Mouse (Mus musculus): Measurements from ENCODE around the gene Topbp1. TPM values are rescaled to one million over a fixed set of nuclear protein-coding genes. Genes with fewer than 3 reads are reported as not detected.

Gene Topbp1
- polyA plus RNA-seq, 1 experiment = not detected

GRCm38 (mm10) chr9:103387011-103387653 is 82.1 kb downstream of the Topbp1 start:
- 52% methylated on average over 10 of the region's 10 CpGs for WGBS

GRCm38 (mm10) chr9:103389261-103389660 is 84.2 kb downstream of the Topbp1 start:
- 89% methylated on average over 6 of the region's 6 CpGs for WGBS
- no peak for TF ChIP-seq POLR2A (IDR thresholded peaks at IDR 0.05; ENCODE audit: insufficient read depth, low read depth, low read length)
- no peak for TF ChIP-seq CTCF (IDR thresholded peaks at IDR 0.05; ENCODE audit: insufficient read depth, low read depth, low read length)
- Histone ChIP-seq H3K4me3 (ENCODE audit: insufficient read depth, low read depth, low read length) (no peak overlapping the region), H3K4me1 (ENCODE audit: control insufficient read depth, insufficient read depth, low read length) (peaks cover 6% of the 10 kb centered on the region; the same call in 1 of the 2 replicates), H3K27ac (ENCODE audit: insufficient read depth, low read depth, low read length) (no peak overlapping the region)

More at GRCm38 (mm10) chr9:103387011-103387653, 82.1 kb downstream of the Topbp1 start:
- Histone ChIP-seq H3K4me3 (ENCODE audit: insufficient read depth, low read depth, low read length) (no peak overlapping the region), H3K27ac (ENCODE audit: insufficient read depth, low read depth, low read length) (no peak overlapping the region), H3K4me1 (ENCODE audit: control insufficient read depth, insufficient read depth, low read length) (peaks cover 8% of the 10 kb centered on the region)
- TF ChIP-seq CTCF (IDR thresholded peaks at IDR 0.05; ENCODE audit: insufficient read depth, low read depth, low read length) = no peak
- no peak for TF ChIP-seq POLR2A (IDR thresholded peaks at IDR 0.05; ENCODE audit: insufficient read depth, low read depth, low read length)

- WGBS = 88% methylated on average over 6 of the region's 6 CpGs
- no peak overlapping the region for H3K27ac ChIP-seq (ENCODE audit: insufficient read depth, low read depth, low read length)
- H3K4me1 ChIP-seq (ENCODE audit: control insufficient read depth, insufficient read depth, low read length) = peaks cover 6% of the 10 kb centered on the region; the same call in 1 of the 2 replicates
- no peak overlapping the region for H3K4me3 ChIP-seq (ENCODE audit: insufficient read depth, low read depth, low read length)
- TF ChIP-seq POLR2A (IDR thresholded peaks at IDR 0.05; ENCODE audit: insufficient read depth, low read depth, low read length) (no peak), CTCF (IDR thresholded peaks at IDR 0.05; ENCODE audit: insufficient read depth, low read depth, low read length) (no peak)
These were observed 86.9 kb downstream of the Topbp1 start for GRCm38 (mm10) chr9:103391796-103392372.

DNA sequence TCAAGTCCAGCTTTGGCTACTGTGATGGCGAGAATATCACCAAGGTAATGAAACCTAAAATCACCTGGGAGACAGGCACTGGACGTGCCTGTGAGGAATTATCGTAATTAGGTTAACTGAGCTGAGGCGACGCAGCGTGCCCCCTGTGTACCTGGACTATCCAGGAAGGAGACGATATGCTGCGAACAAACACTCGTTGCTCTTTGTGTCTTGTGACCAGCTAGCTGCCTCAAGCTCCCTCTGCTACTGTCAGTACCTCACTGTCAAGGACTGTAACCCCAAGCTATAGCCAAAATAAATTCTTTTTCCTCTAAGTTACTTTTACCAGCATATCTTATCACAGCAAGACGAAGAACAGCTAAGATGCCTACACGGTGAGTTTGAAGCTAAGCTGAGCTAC is 88.2 kb downstream of the Topbp1 start:
- Histone ChIP-seq H3K4me1 (ENCODE audit: control insufficient read depth, insufficient read depth, low read length) (no peaks in the 10 kb centered on the region), H3K27ac (ENCODE audit: insufficient read depth, low read depth, low read length) (no peak overlapping the region), H3K4me3 (ENCODE audit: insufficient read depth, low read depth, low read length) (no peak overlapping the region)
- TF ChIP-seq CTCF (IDR thresholded peaks at IDR 0.05; ENCODE audit: insufficient read depth, low read depth, low read length) (no peak), POLR2A (IDR thresholded peaks at IDR 0.05; ENCODE audit: insufficient read depth, low read depth, low read length) (no peak)
- WGBS = 94% methylated on average over 11 of the region's 11 CpGs

- TF ChIP-seq POLR2A (IDR thresholded peaks at IDR 0.05; ENCODE audit: insufficient read depth, low read depth, low read length) (no peak), CTCF (IDR thresholded peaks at IDR 0.05; ENCODE audit: insufficient read depth, low read depth, low read length) (no peak)
- Histone ChIP-seq H3K4me3 (ENCODE audit: insufficient read depth, low read depth, low read length) (no peak overlapping the region), H3K27ac (ENCODE audit: insufficient read depth, low read depth, low read length) (no peak overlapping the region), H3K4me1 (ENCODE audit: control insufficient read depth, insufficient read depth, low read length) (peaks cover 2% of the 10 kb centered on the region; the same call in 1 of the 2 replicates)
- WGBS = 27% methylated on average over 21 of the region's 21 CpGs
These were observed 93.6 kb downstream of the Topbp1 start for GRCm38 (mm10) chr9:103398509-103399157.

Other genes with a start within 250 kb of the Topbp1 start
- 122 and 448 TPM in 2 replicates for gene Rab6b, start 193.4 kb upstream of the Topbp1 start, polyA plus RNA-seq (2012; ENCODE audit: insufficient read depth, insufficient read length, low replicate concordance, missing spikeins)
- gene Srprb, start 103.1 kb upstream of the Topbp1 start, polyA plus RNA-seq (2012; ENCODE audit: insufficient read depth, insufficient read length, low replicate concordance, missing spikeins) = not detected in 2 replicates
- not detected in 2 replicates for gene Gm20425, start 74.9 kb upstream of the Topbp1 start, polyA plus RNA-seq (2012; ENCODE audit: insufficient read depth, insufficient read length, low replicate concordance, missing spikeins)
- gene Trf, start 74.8 kb upstream of the Topbp1 start, polyA plus RNA-seq (2012; ENCODE audit: insufficient read depth, insufficient read length, low replicate concordance, missing spikeins) = not detected in 2 replicates
- not detected in 2 replicates for gene 1300017J02Rik, start 133 bp upstream of the Topbp1 start, polyA plus RNA-seq (2012; ENCODE audit: insufficient read depth, insufficient read length, low replicate concordance, missing spikeins)
- gene Cdv3, start 60.6 kb downstream of the Topbp1 start, polyA plus RNA-seq (2012; ENCODE audit: insufficient read depth, insufficient read length, low replicate concordance, missing spikeins) = 81.3 TPM in 1 of 2 replicates, not detected in the other
- gene Bfsp2, start 175.2 kb downstream of the Topbp1 start, polyA plus RNA-seq (2012; ENCODE audit: insufficient read depth, insufficient read length, low replicate concordance, missing spikeins) = not detected in 2 replicates